Mouse (Mus musculus) CD4-positive, CD25-positive, alpha-beta regulatory T cell, adult 4 months (primary cell): Measurements from ENCODE around the gene Vmn2r38. TPM values are rescaled to one million over a fixed set of nuclear protein-coding genes. Genes with fewer than 3 reads are reported as not detected.
"Not testable (repeated sequence)": the region's sequence is repeated elsewhere in the genome, so short reads cannot be mapped to it uniquely, and the experiment has no call there.

Experiments used
- ATAC-seq: one replicate; pipeline ENCODE4 v1.8.0; 2017
- polyA plus RNA-seq, 2 experiments: library from polyadenylated mRNA; unstranded; fragments of 100-300 nt; shearing (Covaris generic); gene quantifications; one replicate each; pipeline ENCODE4 v1.2.1; 2017

Gene Vmn2r38
- polyA plus RNA-seq, result not detected

- not testable (repeated sequence) for ATAC-seq
These were observed at the start of gene Vmn2r38 for GRCm38 (mm10) chr7:9097781-9098180. Vmn2r38 (minus strand) TSS chr7:9097881.

DNA sequence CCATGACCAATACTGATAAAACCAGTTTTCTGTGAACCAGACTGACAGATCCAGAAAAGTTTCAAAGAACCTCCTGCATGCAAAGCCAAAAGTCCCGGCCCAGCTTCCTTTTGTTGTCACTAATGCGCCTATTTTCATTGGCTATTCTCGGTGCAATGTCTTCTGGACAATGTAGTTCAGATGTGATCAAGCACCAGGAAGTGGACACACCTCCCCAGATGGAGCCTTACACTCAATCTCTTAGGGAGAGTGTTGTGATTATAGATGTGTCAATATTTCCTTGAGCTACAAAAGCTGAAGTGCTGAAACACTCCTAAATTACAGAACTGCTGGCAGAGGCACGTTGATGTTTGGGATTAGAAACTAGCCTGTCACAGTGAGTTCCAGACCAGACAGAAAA is 32.3 kb downstream of the Vmn2r38 start:
- not testable (repeated sequence) for ATAC-seq

DNA sequence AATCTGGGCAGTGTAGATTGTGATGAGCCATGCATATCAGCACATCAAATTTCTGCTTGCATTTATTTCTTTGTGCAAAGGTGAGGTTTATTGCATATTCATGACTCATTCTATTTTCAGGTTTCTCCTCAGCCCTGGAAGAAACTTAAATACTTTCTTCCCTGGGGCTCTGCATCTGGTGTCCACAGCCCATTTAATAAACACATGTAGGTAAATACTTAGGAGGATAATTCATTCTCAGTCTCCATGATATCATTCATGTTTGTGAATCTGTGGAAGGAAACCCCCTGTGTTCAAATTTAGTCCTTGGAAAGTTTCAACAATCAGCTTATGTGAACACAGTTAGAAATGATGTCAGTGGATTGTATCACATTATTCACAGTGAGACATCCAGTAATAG is 67.0 kb downstream of the Vmn2r38 start, which contains the start of gene Vmn2r39:
Gene Vmn2r39 (minus strand): TSS at position 101 of the 400 bp plus-strand sequence.
- ATAC-seq, result not testable (repeated sequence)

Other genes with a start within 250 kb of the Vmn2r38 start
- gene Vmn2r40, start 166.4 kb downstream of the Vmn2r38 start, polyA plus RNA-seq, result not detected
- gene Vmn2r39, start 67.1 kb downstream of the Vmn2r38 start, polyA plus RNA-seq, result not detected
- not detected for gene Vmn2r37, start 125.8 kb upstream of the Vmn2r38 start, polyA plus RNA-seq